Mouse (Mus musculus) kidney, adult 8-10 months (tissue): Measurements from ENCODE around the gene AC124502.3.

ENCODE experiments used
- DNase-seq, 2 experiments: peaks; one replicate each; pipeline ENCODE4 v3.0.0; 2022

AC124502.3 gene

DNA sequence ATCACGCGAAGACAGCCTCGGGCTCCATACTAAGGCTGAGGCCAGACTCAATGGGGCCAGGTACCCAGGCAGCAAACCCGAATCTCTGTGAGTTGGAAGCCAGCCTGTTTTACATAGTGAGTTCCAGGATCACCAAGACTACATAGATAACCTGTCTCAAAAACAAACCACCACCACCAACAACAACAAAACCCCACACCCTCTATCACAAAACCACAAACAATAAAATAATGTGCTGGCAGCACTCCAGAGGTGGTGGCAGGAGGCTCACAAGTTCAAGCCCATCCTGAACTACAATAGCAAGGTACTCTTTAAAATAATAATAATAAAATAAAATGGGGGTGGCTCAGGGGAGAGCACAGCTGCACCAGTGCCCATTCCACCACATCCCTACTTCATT lies 2.1 kb upstream of the AC124502.3 start:
- no peak for DNase-seq

DNA sequence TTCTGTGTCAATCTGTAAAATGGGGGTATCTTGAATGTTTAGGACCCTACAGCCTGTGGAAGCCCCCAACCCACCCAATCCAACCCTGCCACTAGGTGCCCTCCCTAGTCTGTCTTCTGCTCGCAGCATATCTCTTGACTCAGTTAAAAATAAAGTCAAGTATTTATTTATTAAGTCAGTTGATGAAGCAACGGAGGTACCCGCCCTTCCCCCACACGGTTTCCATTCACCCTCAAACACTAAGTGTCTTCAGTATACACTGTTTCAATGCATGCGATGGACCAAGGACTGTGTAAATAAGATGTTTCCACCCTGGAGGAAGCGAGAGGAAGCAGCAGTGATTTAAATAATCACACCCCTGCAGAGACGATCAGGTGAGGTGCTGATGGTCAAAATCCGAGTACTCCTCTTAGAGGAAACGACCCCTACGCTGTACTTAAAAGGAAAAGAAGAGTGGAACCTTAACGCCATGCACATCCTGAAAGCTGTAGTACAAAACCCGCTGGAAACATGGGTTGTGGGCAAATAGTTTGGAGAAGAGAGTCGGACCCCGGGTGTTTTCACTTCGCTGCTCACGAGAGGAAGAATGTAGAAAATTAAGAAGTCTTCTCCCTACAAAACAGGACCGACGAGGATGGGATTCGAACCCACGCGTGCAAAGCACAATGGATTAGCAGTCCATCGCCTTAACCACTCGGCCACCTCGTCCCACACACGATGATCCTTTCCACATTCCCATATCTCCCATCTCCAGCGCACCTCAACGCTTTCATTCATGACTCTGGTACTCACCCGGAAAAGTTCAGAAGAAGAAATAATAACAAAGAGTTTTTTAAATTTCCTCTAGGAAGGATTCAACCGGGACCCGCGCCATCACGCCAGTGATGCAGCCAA lies 766 bp upstream of the AC124502.3 start:
- peak; percentile 70 to 79 for DNase-seq

DNA sequence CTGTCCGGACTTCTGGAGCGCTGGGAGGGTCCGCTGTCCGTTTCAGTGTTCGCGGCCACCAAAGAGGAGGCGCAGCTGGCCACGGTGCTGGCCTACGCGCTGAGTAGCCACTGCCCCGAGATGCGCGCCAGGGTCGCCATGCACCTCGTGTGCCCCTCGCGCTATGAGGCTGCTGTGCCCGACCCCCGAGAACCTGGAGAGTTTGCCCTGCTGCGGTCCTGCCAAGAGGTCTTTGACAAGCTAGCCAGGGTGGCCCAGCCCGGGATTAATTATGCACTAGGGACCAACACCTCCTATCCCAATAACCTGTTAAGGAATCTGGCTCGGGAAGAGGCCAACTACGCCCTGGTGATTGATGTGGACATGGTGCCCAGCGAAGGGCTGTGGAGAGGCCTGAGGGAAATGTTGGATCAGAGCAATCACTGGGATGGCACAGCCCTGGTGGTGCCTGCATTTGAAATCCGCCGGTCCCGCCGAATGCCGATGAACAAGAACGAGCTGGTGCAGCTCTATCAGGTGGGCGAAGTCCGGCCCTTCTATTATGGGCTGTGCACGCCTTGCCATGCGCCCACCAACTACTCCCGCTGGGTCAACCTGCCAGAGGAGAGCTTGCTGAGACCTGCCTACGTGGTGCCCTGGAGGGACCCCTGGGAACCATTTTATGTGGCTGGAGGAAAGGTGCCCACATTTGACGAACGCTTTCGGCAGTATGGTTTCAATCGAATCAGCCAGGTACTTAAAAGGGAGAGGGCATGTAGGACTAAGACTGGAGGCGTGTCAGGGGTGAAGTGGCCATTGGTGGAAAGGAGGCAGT lies 817 bp downstream of the AC124502.3 start:
- DNase-seq = peak in 1 of 2 experiments; percentile 39

DNA sequence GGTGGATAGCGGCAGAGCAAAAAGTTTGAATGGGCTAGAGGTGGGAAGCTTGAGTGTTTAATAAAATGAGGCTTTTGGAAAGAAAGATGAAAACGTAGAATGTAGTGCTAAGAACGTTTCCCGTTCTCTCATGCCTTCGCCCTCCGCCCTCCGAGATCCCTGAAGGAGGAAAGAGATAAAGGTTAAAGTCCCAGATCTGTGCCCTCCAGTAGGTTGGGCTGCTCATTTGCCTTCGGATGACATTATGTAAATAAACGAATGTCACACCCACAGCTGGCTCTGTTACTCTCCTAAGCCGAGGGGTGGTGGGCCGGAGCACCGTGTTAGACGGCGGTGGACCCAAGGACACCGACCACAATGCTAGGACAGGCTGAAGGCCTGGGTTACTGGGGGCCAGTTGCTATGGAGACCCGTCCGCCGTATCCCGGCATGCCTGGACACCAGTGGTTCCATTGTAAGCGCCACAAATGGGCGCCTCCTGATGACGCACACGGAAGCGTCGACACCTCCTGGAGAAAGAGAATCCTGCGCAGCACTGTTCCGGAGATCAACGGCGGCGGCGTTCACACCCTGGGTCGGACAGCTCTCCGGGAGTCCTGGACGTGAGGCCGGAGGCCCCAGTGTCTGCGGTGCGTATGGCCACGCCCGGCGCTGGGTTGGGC lies 2.3 kb downstream of the AC124502.3 start, which contains the start of gene Brms1:
Gene Brms1 (plus strand): TSS at position 493 of the 662 bp plus-strand sequence.
- peak; percentile 90 to 91 for DNase-seq

DNA sequence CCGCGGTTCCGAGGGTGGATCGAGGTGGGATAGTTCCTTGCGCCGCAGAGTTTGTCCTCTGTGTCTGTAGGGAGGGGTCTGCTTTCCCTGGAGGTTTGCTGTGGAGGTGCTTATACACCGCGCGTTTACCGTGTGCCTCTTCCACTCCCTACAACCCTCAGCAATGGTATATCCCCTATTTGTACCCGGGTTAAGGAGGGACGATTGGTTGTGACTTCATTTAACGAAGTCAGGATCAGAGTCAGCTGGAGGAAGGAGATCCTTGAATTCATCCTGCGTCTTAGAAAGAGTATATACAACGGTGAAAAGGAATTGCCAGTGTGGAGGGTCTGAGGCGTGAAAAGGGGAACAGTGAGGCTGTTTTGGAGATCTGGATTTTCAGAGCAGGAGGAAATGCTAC lies 2.9 kb downstream of the AC124502.3 start:
- no peak for DNase-seq

DNA sequence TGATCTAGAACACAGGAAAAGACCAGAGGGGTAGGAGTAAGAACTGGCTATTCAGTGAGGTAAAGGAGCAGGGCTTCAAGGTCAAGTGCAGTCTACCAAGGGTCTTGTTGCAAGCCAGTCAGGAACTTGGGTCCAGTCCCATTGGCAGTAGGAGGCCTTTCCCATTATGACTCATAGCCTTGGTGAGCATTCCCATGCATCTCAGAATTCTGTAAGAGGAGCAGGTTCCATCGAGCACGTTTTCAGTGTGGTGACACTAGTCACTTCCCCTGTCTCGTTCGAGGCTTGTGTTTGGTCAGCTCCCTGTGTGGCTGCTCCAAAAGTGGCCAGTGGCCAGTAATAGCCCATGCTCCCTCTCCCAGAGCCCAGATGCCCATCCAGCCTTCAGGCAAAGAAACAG lies 6.8 kb downstream of the AC124502.3 start:
- DNase-seq = no peak

DNA sequence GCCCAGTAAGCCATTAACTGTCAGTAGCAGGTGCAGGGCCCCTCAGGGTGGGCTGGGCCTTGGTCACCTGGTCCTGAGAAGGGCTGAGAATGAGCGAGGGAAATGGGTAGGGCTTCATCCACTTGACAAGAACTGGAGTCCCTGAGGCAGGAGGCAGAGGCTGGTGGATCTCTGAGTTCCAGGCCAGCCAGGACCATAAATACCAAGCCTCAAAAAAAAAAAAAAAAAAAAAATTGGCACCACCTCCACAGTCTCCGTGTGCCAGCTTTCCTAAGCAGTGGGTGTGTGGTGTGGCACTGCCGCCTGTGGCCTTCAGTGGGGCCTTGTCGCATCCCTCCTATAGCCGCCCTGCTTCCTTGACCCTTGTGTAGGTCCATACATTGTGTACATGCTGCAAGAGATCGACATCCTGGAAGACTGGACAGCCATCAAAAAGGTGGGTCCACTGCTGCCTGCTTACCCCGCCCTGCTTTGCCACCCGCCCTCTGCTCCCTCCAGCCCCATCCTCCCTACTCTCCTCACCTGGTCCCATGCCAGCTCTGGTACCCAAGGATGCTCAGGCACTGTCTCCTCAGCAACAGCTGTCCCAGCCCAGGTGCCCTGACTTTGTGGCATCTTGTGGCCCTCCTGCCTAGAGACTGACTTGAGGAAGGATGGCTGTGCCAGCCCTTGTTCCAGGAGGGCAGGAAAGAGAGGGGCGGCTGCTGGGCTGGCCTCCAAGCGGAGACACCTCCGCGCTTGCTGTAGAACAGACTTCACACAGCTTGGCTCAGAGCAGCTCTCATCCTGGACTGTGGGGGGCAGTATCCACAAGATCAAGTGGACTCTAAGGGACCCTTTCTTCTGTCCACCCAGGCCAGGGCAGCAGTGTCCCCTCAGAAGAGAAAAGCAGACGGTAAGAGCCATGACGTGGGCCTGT lies 9.7 kb downstream of the AC124502.3 start:
- no peak for DNase-seq

DNA sequence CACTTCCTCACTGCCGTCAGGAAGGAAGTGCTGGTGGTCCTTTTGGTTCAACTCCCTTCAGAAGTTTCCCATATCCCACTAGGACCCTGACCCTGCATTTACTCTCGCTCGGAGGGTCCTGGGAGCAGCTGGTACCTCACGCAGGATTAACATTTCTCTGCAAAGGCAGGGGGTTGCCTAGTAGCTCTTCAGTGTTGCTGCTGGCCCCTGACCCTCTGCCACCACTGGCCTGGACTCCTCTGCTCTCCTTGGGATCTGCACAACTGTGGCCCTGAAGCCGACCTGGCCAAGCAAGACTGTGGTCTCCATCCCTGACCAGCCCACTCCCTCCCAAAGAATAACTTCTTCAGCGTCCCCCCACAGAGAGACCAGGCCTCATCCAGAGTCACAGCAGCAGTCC lies 10.6 kb downstream of the AC124502.3 start:
- no peak for DNase-seq

DNA sequence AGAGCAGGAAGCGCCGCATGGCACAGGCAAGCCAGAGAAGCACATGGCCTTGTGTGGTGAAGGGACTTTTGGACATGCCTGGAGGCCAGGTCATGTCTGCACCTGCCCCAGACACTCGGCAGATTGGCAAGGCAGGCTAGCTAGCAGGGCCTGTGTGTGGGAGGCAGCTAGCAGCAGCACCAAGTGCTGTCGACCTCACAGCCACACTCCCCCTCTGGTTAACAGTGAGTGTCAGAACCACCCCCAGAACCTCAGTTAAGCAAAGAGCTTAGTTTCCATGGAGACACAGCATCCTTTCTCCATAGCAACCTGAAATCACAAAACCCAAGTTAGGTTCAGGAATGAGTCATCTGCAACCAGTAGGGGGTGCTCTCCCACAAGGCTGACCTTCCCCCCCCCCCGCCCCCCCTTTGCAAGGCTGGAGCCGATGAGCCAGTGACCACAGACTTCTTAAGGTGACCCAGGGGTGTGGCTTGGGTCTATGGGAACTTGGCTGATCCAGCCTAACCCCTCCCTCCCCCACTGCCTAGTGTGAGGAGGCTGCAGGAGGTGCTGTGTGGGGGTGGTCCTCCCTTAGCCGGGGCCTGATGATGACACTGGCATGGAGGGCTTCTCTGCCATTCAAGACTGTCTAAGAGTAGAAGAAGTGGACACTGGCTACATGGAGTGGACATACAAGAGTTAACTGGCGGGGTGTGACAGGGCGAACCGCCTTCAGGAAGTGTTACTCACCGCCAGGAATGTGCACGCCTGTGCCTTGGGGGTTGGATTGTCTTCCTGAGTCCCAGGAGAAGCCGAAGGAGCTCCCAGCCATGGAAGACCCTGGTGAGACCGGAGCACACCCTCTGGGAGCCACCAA lies 11.6 kb downstream of the AC124502.3 start, which contains the start of gene Rin1:
Gene Rin1 (plus strand): TSS at position 435 of the 859 bp plus-strand sequence.
- DNase-seq = peak; percentile 46 to 48

DNA sequence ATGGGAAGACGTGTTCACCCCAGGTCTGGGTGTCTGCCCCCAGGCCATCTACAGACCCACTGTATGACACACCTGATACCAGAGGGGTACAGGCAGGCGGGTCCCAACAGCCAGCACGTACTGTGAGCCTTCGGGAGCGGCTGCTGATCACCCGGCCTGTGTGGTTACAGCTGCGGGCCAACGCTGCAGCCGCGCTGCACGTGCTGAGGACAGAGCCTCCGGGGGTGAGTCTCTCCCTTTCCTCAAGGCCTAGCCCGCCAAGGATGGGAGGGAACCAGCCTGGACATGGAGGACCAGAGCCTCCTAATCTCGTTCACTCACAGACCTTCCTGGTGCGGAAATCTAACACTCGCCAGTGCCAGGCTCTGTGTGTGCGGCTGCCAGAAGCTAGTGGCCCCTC lies 12.3 kb downstream of the AC124502.3 start:
- no peak for DNase-seq

DNA sequence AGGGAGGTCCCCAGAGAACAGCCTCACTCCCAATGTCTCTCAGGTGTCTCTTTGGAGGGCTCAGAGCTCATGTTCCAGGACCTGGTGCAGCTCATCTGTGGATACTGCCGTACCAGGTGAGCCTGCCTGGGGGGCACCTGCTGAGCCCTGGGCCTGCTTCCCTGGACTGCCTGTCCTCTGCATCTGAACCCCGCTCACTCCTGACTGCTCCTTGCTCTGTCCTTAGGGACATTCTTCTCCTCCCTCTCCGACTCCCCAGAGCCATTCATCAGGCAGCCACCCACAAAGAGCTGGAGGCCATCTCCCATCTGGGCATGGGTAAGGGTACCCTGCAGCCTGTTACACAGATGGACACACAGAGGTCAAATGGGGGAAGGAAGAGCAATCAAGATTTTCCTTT lies 12.8 kb downstream of the AC124502.3 start:
- DNase-seq = no peak

DNA sequence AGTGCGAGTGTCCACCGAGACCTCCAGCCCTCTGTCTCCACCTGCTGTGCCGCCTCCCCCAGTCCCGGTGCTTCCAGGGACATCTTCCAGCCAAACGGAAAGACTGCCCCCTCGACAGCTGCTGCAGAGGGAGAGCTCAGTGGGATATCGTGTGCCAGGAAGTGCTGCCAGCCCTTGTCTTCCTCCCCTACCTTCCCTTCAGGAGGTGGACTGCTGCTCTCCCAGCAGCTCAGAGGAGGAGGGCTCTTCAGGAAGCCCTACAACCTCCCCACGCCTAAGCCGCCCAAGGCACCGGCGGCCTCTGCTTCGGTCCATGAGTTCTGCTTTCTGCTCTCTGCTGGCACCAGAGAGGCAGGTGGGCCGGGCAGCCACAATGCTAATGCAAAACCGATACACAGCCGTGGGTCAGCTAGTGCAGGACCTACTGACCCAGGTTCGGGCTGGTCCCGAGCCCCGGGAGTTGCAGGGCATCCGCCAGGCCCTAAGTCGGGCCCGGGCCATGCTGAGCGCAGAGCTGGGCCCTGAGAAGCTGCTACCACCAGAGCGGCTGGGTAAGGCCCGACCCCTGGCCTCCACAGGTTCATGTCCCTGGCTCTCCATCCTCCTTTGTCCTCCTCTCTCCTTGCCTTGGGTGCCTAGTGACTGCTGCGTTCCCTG lies 13.6 kb downstream of the AC124502.3 start:
- no peak for DNase-seq

DNA sequence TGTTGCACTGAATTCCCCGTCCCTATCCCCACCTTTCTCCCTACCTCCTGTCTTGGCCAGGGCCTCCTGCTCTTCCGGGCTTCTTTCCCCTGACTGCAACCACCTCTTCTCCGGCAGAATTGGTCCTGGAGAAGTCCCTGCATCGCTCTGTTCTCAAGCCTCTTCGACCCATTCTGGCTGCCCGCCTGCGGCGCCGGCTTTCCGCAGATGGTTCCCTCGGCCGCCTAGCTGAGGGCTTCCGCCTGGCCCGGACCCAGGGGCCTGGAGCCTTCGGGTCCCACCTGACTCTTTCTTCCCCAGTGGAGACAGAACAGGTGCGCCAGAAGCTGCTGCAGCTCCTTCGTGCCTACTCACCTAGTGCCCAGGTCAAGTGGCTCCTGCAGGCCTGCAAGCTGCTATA lies 14.2 kb downstream of the AC124502.3 start:
- DNase-seq = no peak

DNA sequence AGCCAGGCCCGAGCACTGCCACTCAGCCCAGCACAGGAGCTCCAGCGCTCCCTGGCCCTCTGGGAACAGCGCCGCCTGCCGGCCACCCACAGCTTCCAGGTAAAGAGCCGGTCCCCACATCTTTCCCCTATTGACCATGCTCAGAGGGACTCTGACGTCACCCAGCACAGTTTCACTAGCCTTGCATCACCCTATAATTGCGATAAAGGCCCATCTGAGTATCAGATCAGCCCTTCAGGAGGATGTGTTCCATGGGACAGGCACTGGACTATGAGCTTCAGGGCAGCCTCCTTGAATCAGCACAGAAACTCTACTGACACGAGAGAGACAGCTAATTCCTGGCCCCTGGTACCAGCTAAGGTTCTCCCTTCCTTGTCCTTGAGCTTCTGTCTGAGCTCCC lies 15.2 kb downstream of the AC124502.3 start:
- peak in 1 of 2 experiments; percentile 38 for DNase-seq

DNA sequence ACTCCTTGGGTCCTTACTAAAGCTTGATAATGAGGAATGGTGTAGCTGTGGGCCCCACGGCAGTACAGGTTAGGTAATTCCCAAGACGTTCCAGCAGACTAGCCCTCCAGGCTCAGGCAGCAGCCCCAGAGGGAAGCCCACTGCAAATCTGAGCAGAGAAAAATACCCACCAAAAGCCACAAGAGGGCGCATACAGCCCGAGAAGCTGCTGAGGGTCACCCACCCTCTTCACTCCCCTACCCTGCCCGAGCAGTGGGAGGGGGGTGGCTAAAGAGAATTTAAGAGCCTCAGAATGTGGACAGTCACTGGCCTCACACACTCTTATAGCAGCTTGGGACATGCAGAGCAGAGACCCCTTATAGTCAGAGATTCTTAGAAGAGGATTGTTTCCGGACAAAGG lies 17.6 kb downstream of the AC124502.3 start:
- DNase-seq = peak in 1 of 2 experiments; percentile 20

DNA sequence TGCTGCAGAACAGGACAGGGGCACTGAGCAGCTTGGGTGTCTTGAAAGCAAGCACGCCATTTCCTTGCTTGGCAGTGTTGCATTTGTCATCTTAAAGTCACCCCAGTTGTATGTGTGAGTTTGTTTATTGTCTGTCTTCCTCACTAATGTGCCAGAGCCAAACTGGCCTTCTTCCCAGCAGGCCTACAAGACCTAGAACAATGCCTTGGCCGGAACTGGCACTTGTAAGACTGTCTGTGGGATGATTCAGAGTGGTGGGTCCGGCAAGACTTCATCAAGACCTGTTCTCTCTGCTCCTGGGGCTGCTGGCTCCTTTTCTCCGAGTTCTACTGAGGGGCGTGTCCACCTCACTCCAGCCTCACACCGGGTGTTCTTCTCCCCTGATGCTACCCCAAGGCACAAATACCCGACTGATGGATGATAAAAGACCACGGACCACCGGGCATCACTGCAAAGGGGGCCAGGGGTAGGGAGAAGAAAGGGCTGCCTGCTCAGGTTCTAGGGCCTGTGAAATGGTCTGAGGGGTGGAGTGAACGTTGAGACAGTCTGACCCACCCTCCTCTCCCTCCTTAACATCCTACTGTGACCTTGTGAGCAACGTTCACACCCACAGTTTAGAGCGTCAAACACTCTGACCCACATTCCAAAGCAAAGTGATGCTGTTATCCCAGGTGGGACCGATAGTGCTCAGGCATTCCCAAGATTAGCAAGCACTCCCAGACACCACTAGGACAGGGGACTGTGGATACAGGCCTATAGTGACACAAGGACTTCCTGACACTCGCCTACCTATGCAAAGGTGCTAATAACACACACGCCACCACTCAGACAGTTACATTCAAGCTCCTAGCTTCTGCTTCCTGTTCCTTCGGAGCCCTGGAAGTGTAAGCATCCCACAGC lies 19.4 kb downstream of the AC124502.3 start:
- DNase-seq = no peak

DNA sequence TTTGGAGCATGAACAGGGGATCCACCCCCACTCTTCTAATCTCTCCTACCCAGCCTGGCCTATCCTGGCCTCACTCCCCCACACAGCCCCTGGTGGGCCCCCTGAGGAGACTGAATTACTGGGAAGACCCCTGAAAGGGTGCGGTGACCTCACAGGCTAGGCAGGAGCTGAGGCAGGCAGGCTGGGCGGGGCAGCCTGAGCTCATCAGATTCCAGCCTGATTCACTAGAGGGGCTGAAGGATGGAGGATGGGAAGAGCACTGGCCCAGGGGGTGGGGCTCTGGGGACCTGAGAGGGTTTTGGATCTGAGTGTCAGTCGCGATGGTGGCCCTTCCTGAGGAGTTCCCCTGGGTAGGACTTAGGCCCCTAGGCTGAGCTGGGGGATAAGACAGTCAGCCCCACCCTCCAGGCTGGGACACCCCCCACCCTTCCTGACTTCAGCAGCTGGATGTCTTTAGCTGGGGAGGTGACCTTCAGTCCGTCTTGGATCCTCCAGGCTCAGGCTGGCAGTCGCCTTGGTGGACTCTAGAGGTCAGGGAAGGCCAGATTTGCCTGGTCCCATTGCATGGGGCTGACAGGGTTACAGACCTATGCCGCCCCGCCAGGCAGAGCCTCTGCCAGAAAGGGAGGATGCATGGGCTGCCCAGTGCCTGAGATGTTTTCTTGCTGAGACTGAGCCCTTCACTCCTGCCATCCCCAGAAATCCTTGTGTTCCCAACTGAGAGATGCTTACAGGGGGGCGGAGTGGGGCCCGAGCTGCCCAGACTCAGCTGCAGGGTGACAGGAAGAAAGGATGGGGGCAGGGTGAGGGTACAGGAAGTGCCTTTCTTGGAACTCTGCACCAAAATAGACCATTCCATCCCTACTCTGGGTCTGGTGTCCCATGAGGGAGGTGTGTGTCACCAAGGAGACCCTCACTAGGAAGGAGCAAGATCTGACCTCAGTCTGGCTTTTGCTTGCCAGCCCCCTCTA lies 20.4 kb downstream of the AC124502.3 start:
- no peak for DNase-seq
